Mouse (Mus musculus) small intestine, adult 2 months (tissue): ENCODE measurements around the gene Mmp25. TPM values are rescaled to one million over a fixed set of nuclear protein-coding genes. Genes with fewer than 3 reads are reported as not detected.
A peak's percentile ranks its signal among the peaks of the same experiment; 100 is the strongest.

Experiments
- H3K27ac ChIP-seq: fragments of 200-500 bp; 2 replicates; pipeline ENCODE4 v1.5.1; 2012; ENCODE audit warnings: low read depth, low read length, control low read depth, inconsistent platforms; ENCODE audit not compliant: insufficient read depth
- H3K27me3 ChIP-seq: fragments of 200-500 bp; 2 replicates; pipeline ENCODE4 v1.6.1; 2012; ENCODE audit warnings: mild to moderate bottlenecking, moderate library complexity, low read length, inconsistent platforms; ENCODE audit not compliant: control insufficient read depth, insufficient read depth
- H3K36me3 ChIP-seq: fragments of 200-500 bp; 2 replicates; pipeline ENCODE4 v1.6.1; 2012; ENCODE audit warnings: mild to moderate bottlenecking, low read length, control low read depth, inconsistent platforms; ENCODE audit not compliant: control insufficient read depth, insufficient read depth
- H3K4me1 ChIP-seq: fragments of 200-500 bp; 2 replicates; pipeline ENCODE4 v1.6.1; 2012; ENCODE audit warnings: low read length, inconsistent platforms, mixed read lengths; ENCODE audit not compliant: control insufficient read depth, insufficient read depth, insufficient read length
- H3K4me3 ChIP-seq: fragments of 200-500 bp; 2 replicates; pipeline ENCODE4 v1.5.1; 2012; ENCODE audit warnings: low read depth, mild to moderate bottlenecking, control low read depth, inconsistent platforms, low read length, moderate library complexity
- CTCF ChIP-seq: fragments of 200-500 bp; IDR thresholded peaks from 2 replicates; pipeline ENCODE4 v1.5.1; 2012; ENCODE audit warnings: low read depth, mild to moderate bottlenecking, control low read depth, inconsistent platforms, low read length, moderate library complexity, mixed read lengths; ENCODE audit not compliant: insufficient replicate concordance, insufficient read length; ENCODE audit errors: extremely low read depth
- POLR2A ChIP-seq: fragments of 200-500 bp; IDR thresholded peaks from 2 replicates; pipeline ENCODE4 v1.6.1; 2012; ENCODE audit warnings: low read depth, mild to moderate bottlenecking, control low read depth, inconsistent platforms, low read length, moderate library complexity
- WGBS: fragments of 180-500 bp; shearing (Covaris S2); methylation state at CpG from one replicate; pipeline ENCODE4 v1.1.7; 2018; 5-methylcytosine and 5-hydroxymethylcytosine counted together
- polyA plus RNA-seq: library from polyadenylated mRNA; depleted of rRNA; stranded (reverse); fragments of >200 nt; gene quantifications from 2 replicates; pipeline ENCODE4 v1.2.3, GENCODE M21; 2012

The Mmp25 gene
- polyA plus RNA-seq, 1 experiment = 1.5 TPM

DNA sequence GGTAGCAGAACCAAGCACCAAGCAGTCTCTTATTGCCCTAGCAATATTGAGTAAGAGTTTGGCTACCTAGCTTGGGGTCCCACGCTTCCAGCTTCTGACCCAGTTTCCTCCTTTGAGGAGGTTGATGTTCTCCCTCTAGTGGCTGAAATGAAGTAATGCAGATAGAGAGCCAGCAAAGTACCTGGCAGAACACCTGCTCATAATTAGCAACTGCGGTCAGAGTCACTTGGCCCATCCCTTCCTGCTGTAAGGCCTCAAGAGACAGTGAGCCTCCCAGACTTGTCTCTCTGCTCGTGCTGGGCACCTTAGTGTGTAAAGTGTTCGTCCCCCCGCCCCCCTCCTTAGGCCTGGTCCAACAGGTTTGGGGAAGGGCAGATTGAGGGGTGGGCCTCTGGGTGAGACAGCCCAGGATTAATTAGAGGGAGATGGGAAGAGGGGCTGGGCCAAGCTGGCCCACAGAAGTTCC lies 19.5 kb upstream of the Mmp25 start:
- TF ChIP-seq CTCF (peak; percentile 38; the same call in 1 of the 2 replicates), POLR2A (no peak)
- Histone ChIP-seq H3K4me3 (no peak overlapping the region), H3K36me3 (peaks cover 31% of the 10 kb centered on the region), H3K4me1 (peaks cover 2% of the 10 kb centered on the region; the same call in 1 of the 2 replicates), H3K27me3 (no peaks in the 10 kb centered on the region), H3K27ac (no peak overlapping the region)
- 12% methylated on average over 5 of the region's 5 CpGs for WGBS

DNA sequence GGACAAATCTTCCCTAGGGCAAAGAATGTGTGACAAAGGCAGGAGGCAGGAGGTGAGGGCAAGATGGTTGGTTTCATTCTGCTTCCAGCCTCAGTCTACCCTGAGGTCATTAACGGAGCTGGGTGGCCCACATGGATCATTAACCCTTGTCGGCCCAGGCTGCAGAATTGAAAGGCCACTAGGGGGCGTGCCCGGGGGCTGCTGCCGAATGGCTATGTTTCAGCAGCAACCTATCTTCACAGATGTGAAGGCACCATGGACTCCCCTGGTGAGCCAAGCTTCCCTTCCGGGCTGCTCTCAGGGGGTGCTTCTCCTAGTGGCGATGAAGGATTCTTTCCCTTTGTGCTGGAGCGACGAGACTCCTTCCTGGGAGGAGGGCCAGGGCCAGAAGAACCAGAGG lies 16.4 kb upstream of the Mmp25 start:
- Histone ChIP-seq H3K4me3 (no peak overlapping the region), H3K36me3 (peaks cover 8% of the 10 kb centered on the region; the same call in 1 of the 2 replicates), H3K27ac (no peak overlapping the region), H3K4me1 (peaks cover 2% of the 10 kb centered on the region; the same call in 1 of the 2 replicates), H3K27me3 (no peaks in the 10 kb centered on the region)
- WGBS = 14% methylated on average over 9 of the region's 9 CpGs
- TF ChIP-seq CTCF = peak; percentile 50; the same call in 1 of the 2 replicates
- TF ChIP-seq POLR2A = no peak

DNA sequence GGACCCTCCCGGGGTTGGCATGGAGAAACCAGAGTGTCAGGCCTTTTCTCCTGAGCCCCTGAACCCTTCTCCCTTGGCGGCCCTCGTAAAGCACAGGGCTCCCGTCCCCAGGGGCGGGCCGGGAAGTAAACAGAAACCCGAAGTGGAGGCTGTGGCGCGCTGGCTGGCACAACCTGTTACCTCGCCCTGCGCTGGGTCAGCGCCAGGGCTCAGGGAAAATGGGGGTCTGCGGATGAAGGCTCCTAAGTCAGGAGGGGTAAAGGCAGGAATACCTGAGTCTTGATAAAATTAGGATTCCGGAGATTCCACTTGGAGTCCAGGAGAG lies 15.8 kb upstream of the Mmp25 start:
- peak overlapping the region; percentile 87 for H3K4me3 ChIP-seq
- WGBS = under 1% methylated on average over 14 of the region's 14 CpGs
- H3K36me3 ChIP-seq = peaks cover 5% of the 10 kb centered on the region; the same call in 1 of the 2 replicates
- no peaks in the 10 kb centered on the region for H3K27me3 ChIP-seq
- H3K4me1 ChIP-seq = peaks cover 2% of the 10 kb centered on the region; the same call in 1 of the 2 replicates
- no peak overlapping the region for H3K27ac ChIP-seq
- no peak for TF ChIP-seq POLR2A
- TF ChIP-seq CTCF = no peak

DNA sequence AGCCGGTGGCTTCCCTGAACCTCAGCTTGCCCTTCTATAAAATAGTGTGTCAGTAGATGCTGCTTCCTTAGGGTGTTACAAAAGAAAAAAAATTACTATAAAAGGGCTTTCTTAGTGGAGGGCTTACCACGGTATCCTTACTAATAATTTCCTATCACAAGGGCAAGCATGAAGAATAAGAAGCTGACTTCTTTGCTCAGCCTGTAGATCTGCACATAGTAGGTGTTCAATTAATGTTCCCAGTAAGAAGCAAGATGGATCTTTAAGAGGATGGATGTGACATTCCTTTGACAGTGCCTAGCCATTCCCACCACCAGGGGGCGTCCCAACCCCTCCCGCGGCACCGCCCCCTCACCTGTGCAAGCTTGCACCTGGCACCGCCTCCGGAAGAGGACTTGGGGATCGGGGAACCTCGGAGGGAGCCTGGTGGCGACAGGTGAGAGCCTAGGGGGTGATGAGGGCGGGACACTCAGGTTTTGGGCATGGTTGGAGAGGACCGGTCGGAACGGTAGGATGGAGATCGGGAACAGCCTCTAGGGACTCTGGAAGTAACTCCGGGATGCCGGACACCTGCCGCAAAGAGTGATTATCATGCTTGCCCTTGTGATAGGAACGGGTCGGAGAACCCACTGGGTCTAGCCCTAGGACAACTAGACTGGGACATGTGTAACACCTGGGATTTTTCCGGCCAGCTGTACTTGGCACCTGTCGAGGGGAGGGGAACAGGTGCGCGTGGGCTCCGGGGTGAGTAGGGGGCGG lies 15.2 kb upstream of the Mmp25 start, which contains the start of gene Bicdl2:
Gene Bicdl2 (plus strand): TSS at position 390 of the 759 bp plus-strand sequence.
- TF ChIP-seq CTCF = peak; percentile 89
- TF ChIP-seq POLR2A = no peak
- no peaks in the 10 kb centered on the region for H3K27me3 ChIP-seq
- H3K4me3 ChIP-seq = peak within 1 kb of the TSS; percentile 87
- no peak within 1 kb of the TSS for H3K27ac ChIP-seq
- 3% methylated on average over 27 of the region's 27 CpGs for WGBS
- H3K4me1 ChIP-seq = peaks cover 2% of the 10 kb centered on the region; the same call in 1 of the 2 replicates
- peaks cover 1% of the 10 kb centered on the region; the same call in 1 of the 2 replicates for H3K36me3 ChIP-seq

DNA sequence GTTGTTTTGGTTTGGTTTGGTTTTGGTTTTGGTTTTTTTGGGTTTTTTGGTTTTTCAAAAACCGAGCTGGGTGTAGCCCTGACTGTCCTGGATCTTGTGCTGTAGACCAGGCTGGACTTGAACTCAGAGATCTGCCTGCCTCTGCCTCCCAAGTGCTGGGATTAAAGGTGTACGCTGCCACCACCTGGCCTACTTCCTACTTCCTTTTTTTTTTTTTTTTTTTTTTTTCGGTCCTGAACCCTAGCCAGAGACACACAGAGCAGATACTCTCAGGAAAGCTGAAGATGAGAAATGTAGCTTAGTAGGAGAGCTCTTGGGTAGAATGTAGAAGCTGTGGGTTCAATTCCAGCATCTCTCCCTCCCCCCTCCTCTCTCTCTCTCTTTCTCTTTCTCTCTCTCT lies 13.4 kb upstream of the Mmp25 start:
- Histone ChIP-seq H3K27me3 (no peaks in the 10 kb centered on the region), H3K4me3 (no peak overlapping the region), H3K4me1 (no peaks in the 10 kb centered on the region), H3K36me3 (no peaks in the 10 kb centered on the region), H3K27ac (no peak overlapping the region)
- WGBS = 75% methylated on average over 3 of the region's 3 CpGs
- TF ChIP-seq CTCF (no peak), POLR2A (no peak)

DNA sequence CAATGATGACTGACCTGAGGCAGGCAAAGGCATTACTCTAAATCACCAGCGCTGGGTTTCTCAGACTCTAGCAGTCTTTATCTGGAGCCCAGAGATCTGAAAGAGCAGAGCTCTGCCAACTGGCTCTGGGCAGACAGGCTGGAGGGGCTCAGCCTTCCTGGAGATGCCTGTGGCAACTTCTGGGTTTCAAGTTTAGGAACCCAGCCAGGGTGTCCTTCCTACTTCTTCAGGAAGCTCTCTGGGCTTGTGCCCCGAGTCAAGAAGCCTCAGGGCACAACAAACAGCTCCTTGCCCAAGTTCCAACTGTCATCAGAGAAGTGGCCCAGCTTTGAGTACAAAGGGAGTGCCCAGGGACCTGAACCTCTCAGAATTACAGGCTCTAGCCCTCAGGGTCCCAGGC lies 9.3 kb upstream of the Mmp25 start:
- TF ChIP-seq POLR2A (no peak), CTCF (no peak)
- H3K27me3 ChIP-seq = no peaks in the 10 kb centered on the region; the same call in 1 of the 2 replicates
- no peak overlapping the region for H3K4me3 ChIP-seq
- H3K4me1 ChIP-seq = no peaks in the 10 kb centered on the region
- H3K27ac ChIP-seq = no peak overlapping the region
- 43% methylated on average over 2 of the region's 2 CpGs for WGBS
- H3K36me3 ChIP-seq = no peaks in the 10 kb centered on the region

DNA sequence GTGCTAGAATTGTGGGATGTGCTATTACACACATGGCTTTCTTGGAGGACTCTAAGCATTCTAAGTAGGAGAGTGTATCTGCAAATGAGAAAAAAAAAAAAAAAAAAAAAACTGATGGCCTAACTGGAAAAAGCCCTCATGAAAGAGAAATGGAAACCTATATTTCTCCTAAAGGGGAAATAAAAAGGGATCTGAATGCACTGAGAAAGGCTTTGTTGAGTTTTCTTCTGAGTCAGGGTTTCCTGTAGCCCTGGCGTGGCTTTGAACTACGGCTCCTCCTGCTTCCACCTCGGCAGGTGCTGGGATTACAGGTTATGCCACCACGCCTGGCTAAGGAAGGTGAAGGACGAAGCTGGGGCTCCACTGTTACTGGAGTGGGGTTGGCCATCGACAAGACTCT lies 8.9 kb upstream of the Mmp25 start:
- TF ChIP-seq CTCF (no peak), POLR2A (no peak)
- H3K27ac ChIP-seq = no peak overlapping the region
- no peaks in the 10 kb centered on the region; the same call in 1 of the 2 replicates for H3K27me3 ChIP-seq
- WGBS = 28% methylated on average over 6 of the region's 6 CpGs
- H3K36me3 ChIP-seq = no peaks in the 10 kb centered on the region
- H3K4me1 ChIP-seq = no peaks in the 10 kb centered on the region
- no peak overlapping the region for H3K4me3 ChIP-seq
